Mouse (Mus musculus) left cerebral cortex, adult 18-20 months (tissue): ENCODE measurements around the gene Rps27l. TPM values are rescaled to one million over a fixed set of nuclear protein-coding genes. Genes with fewer than 3 reads are reported as not detected.
"Not testable (repeated sequence)": the region's sequence is repeated elsewhere in the genome, so short reads cannot be mapped to it uniquely, and the experiment has no call there.

Source experiments
- DNase-seq, 2 experiments: peaks; one replicate each; pipeline ENCODE4 v3.0.0; 2021 to 2022; ENCODE audit warnings: low spot score in 2 of 2, mixed read lengths in 1 of 2
- long read RNA-seq, 2 experiments: library from polyadenylated mRNA; stranded (forward); transcript quantifications; one replicate each; pipeline ENCODE4 v2.0.0; 2021
- total RNA-seq, 2 experiments: library from RNA; stranded (reverse); gene quantifications; 2 replicates each; pipeline ENCODE4 v1.2.3; 2021

The Rps27l gene
- 10 to 100 TPM; 34.6 to 37.2 TPM for total RNA-seq
- long read RNA-seq, experiment 1, transcript Rps27l-201 (4 exons, 499 nt): major isoform, 5 of 7 reads
- long read RNA-seq, experiment 1, partial matches to known transcripts: 0 of 7 reads
- long read RNA-seq, experiment 1, other reads (novel, unspliced or antisense): 2 of 7 reads
- long read RNA-seq, experiment 2, transcript Rps27l-201 (4 exons, 499 nt): major isoform, 13 of 13 reads
- long read RNA-seq, experiment 2, partial matches to known transcripts: 0 of 13 reads
- long read RNA-seq, experiment 2, other reads (novel, unspliced or antisense): 0 of 13 reads

- peak; percentile 89 to 91 for DNase-seq
Observed at GRCm38 (mm10) chr9:66945647-66946641, at the start of gene Rps27l. TSS of gene Rps27l (plus strand) at chr9:66946086.

GRCm38 (mm10) chr9:66896951-66897350 lies 48.9 kb upstream of the Rps27l start:
- no peak for DNase-seq

- DNase-seq: no peak
Observed at GRCm38 (mm10) chr9:66897851-66898250, 48.0 kb upstream of the Rps27l start.

- DNase-seq: no peak
Observed at GRCm38 (mm10) chr9:66899072-66899471, 46.8 kb upstream of the Rps27l start.

- DNase-seq: no peak
Observed at GRCm38 (mm10) chr9:66899526-66899925, 46.4 kb upstream of the Rps27l start.

- no peak for DNase-seq
Observed at GRCm38 (mm10) chr9:66905990-66906389, 39.9 kb upstream of the Rps27l start.

GRCm38 (mm10) chr9:66907126-66907525 lies 38.8 kb upstream of the Rps27l start:
- no peak for DNase-seq

GRCm38 (mm10) chr9:66907746-66908397 lies 38.0 kb upstream of the Rps27l start:
- no peak for DNase-seq

- no peak for DNase-seq
Observed at GRCm38 (mm10) chr9:66909922-66910321, 36.0 kb upstream of the Rps27l start.

- DNase-seq: no peak
Observed at GRCm38 (mm10) chr9:66910677-66911076, 35.2 kb upstream of the Rps27l start.

GRCm38 (mm10) chr9:66912304-66912703 lies 33.6 kb upstream of the Rps27l start:
- no peak for DNase-seq

GRCm38 (mm10) chr9:66913254-66913934 lies 32.5 kb upstream of the Rps27l start:
- not testable (repeated sequence) for DNase-seq

- DNase-seq: no peak
Observed at GRCm38 (mm10) chr9:66914540-66914939, 31.3 kb upstream of the Rps27l start.

- no peak for DNase-seq
Observed at GRCm38 (mm10) chr9:66915401-66915800, 30.5 kb upstream of the Rps27l start.

GRCm38 (mm10) chr9:66915869-66916785 lies 29.8 kb upstream of the Rps27l start:
- DNase-seq: no peak

- DNase-seq: no peak
Observed at GRCm38 (mm10) chr9:66917216-66917891, 28.5 kb upstream of the Rps27l start.

- no peak for DNase-seq
Observed at GRCm38 (mm10) chr9:66917892-66918255, 28.0 kb upstream of the Rps27l start.

- DNase-seq: peak in 1 of 2 experiments; percentile 20
Observed at GRCm38 (mm10) chr9:66918672-66919330, 27.1 kb upstream of the Rps27l start.
